In genomic region chr2:132943596-132943995, GRCm38 (mm10) we compare ENCODE assay signal across 19 mouse cellular contexts. TPM values are rescaled to one million over a fixed set of nuclear protein-coding genes. Genes with fewer than 3 reads are reported as not detected.
DNase-seq lines count a peak whose midpoint lies in the region; ATAC-seq lines count a peak whose summit lies in the region.
"Had no signal": no experiment of that assay in that cellular context is flagged by ENCODE, and none has a peak within 500 bp of the region (broad histone marks: within the 10 kb centered on the region; RNA-seq: fewer than 3 reads in every experiment).

No protein-coding gene starts in this region.

- H3K9me3 ChIP-seq in kidney, embryonic 14.5 days (ENCODE audit: control insufficient read depth, low read length) = no peaks in the 10 kb centered on the region
- H3K9me3 ChIP-seq in embryonic facial prominence, embryonic 14.5 days (ENCODE audit: control insufficient read depth, low read length) = no peaks in the 10 kb centered on the region
- H3K9me3 ChIP-seq in kidney, embryonic 16.5 days (ENCODE audit: low read length) = no peaks in the 10 kb centered on the region
- H3K9me3 ChIP-seq in stomach, embryonic 15.5 days = no peaks in the 10 kb centered on the region
- H3K9me3 ChIP-seq: forebrain, embryonic 13.5 days; hindbrain, embryonic 13.5 days; megakaryocyte, embryonic 14.5 days had no signal

- H3K9ac ChIP-seq in kidney, embryonic 14.5 days (ENCODE audit: low read depth, low read length) = no peak overlapping the region
- H3K9ac ChIP-seq in embryonic facial prominence, embryonic 14.5 days (ENCODE audit: low read depth, low read length) = no peak overlapping the region
- no peak overlapping the region for H3K9ac ChIP-seq in kidney, embryonic 16.5 days (replicated peaks; ENCODE audit: low read length)
- no peak overlapping the region for H3K9ac ChIP-seq in stomach, embryonic 15.5 days
- H3K9ac ChIP-seq: forebrain, embryonic 13.5 days; hindbrain, embryonic 13.5 days; liver, postnatal 0 days had no signal

- H3K36me3 ChIP-seq in kidney, embryonic 14.5 days (ENCODE audit: control insufficient read depth, insufficient read depth, low read length) = no peaks in the 10 kb centered on the region
- no peaks in the 10 kb centered on the region for H3K36me3 ChIP-seq in embryonic facial prominence, embryonic 14.5 days (ENCODE audit: control insufficient read depth, insufficient read depth, low read length)
- no peaks in the 10 kb centered on the region for H3K36me3 ChIP-seq in kidney, embryonic 16.5 days (ENCODE audit: insufficient read depth, low read length)
- H3K36me3 ChIP-seq in stomach, embryonic 15.5 days = no peaks in the 10 kb centered on the region
- H3K36me3 ChIP-seq: hindbrain, embryonic 13.5 days had no signal

- peak overlapping the region; percentile 21 for H3K4me2 ChIP-seq in kidney, embryonic 14.5 days (replicated peaks; ENCODE audit: low read depth, low read length)
- no peak overlapping the region; the same call in 1 of the 2 replicates for H3K4me2 ChIP-seq in embryonic facial prominence, embryonic 14.5 days (ENCODE audit: low read depth, low read length)
- peak overlapping the region; percentile 34 for H3K4me2 ChIP-seq in kidney, embryonic 16.5 days (replicated peaks; ENCODE audit: low read depth, low read length)
- H3K4me2 ChIP-seq in stomach, embryonic 15.5 days = peak overlapping the region; percentile 42
- H3K4me2 ChIP-seq: forebrain, embryonic 13.5 days; hindbrain, embryonic 13.5 days had no signal

- no peak for DNase-seq in kidney, postnatal 4 days
- DNase-seq in embryonic facial prominence, embryonic 14.5 days (ENCODE audit: low spot score) = no peak
- DNase-seq in spleen, adult 12 weeks (ENCODE audit: low spot score) = no peak
- DNase-seq in cerebellum, adult 8-10 months = no peak
- DNase-seq: cerebellum, adult 11 months; cerebellum, postnatal 36 days; gastrocnemius, postnatal 10 days; heart, adult 2 months; layer of hippocampus, postnatal 36 days; liver, postnatal 0 days; right cerebral cortex, postnatal 4 days had no signal

- H3K4me3 ChIP-seq in kidney, embryonic 14.5 days (ENCODE audit: low read length) = peak overlapping the region; percentile 6
- peak overlapping the region; percentile 10; the same call in 1 of the 2 replicates for H3K4me3 ChIP-seq in embryonic facial prominence, embryonic 14.5 days (ENCODE audit: low read depth, low read length)
- peak overlapping the region; percentile 18; the same call in 1 of the 2 replicates for H3K4me3 ChIP-seq in kidney, embryonic 16.5 days (ENCODE audit: low read length)
- H3K4me3 ChIP-seq in stomach, embryonic 15.5 days (replicated peaks) = peak overlapping the region; percentile 30
- H3K4me3 ChIP-seq: forebrain, embryonic 13.5 days; heart, adult 2 months; hindbrain, embryonic 13.5 days; megakaryocyte, embryonic 14.5 days had no signal

- H3K27ac ChIP-seq in kidney, embryonic 14.5 days (ENCODE audit: low read depth, low read length) = no peak overlapping the region
- no peak overlapping the region for H3K27ac ChIP-seq in embryonic facial prominence, embryonic 14.5 days (replicated peaks; ENCODE audit: low read depth, low read length)
- H3K27ac ChIP-seq in kidney, embryonic 16.5 days (ENCODE audit: low read length) = no peak overlapping the region
- peak overlapping the region; percentile 35; the same call in 1 of the 2 replicates for H3K27ac ChIP-seq in stomach, embryonic 15.5 days
- H3K27ac ChIP-seq: forebrain, embryonic 13.5 days; heart, adult 2 months; hindbrain, embryonic 13.5 days had no signal

- H3K27me3 ChIP-seq in kidney, embryonic 14.5 days (ENCODE audit: control insufficient read depth, insufficient read depth, low read length) = peaks cover 42% of the 10 kb centered on the region
- peaks cover 52% of the 10 kb centered on the region for H3K27me3 ChIP-seq in embryonic facial prominence, embryonic 14.5 days (replicated peaks; ENCODE audit: control insufficient read depth, insufficient read depth, low read length)
- peaks cover 46% of the 10 kb centered on the region for H3K27me3 ChIP-seq in kidney, embryonic 16.5 days (ENCODE audit: insufficient read depth, low read length)
- H3K27me3 ChIP-seq in stomach, embryonic 15.5 days (replicated peaks) = peaks cover 9% of the 10 kb centered on the region

- 40% methylated on average over 9 of the region's 9 CpGs for WGBS in kidney, embryonic 14.5 days
- WGBS in embryonic facial prominence, embryonic 14.5 days = 50% methylated on average over 9 of the region's 9 CpGs
- WGBS in kidney, embryonic 16.5 days = 28% methylated on average over 9 of the region's 9 CpGs
- WGBS in stomach, embryonic 15.5 days = 28% methylated on average over 9 of the region's 9 CpGs

- no peak for ATAC-seq in kidney, embryonic 14.5 days (ENCODE audit: low FRiP score, low TSS enrichment)
- no peak for ATAC-seq in embryonic facial prominence, embryonic 14.5 days (ENCODE audit: low read depth)
- no peak for ATAC-seq in kidney, embryonic 16.5 days (ENCODE audit: low FRiP score, low TSS enrichment)
- ATAC-seq in stomach, embryonic 15.5 days (ENCODE audit: insufficient read depth, low FRiP score, low read depth) = no peak
- ATAC-seq: forebrain, embryonic 13.5 days; liver, postnatal 0 days had no signal

- peaks cover 7% of the 10 kb centered on the region; the same call in 1 of the 2 replicates for H3K4me1 ChIP-seq in kidney, embryonic 14.5 days (ENCODE audit: control insufficient read depth, insufficient read depth, low read length)
- H3K4me1 ChIP-seq in embryonic facial prominence, embryonic 14.5 days (ENCODE audit: control insufficient read depth, insufficient read depth, low read length) = 0 out of 2 replicates have a peak, but pooled peaks cover 5% of the 10 kb centered on the region
- H3K4me1 ChIP-seq in kidney, embryonic 16.5 days (ENCODE audit: insufficient read depth, low read length) = peaks cover 7% of the 10 kb centered on the region; the same call in 1 of the 2 replicates
- no peaks in the 10 kb centered on the region for H3K4me1 ChIP-seq in stomach, embryonic 15.5 days

RNA-seq across cellular contexts. Expression of gene Fermt1, which starts 2.1 kb away (rescaled TPM):
- 12.4 and 15.9 TPM in 2 replicates for polyA plus RNA-seq in kidney, embryonic 14.5 days (2014; fragmentation: Nextera tagmentation; extraction: Ambion mirVana)
- polyA plus RNA-seq in embryonic facial prominence, embryonic 14.5 days (2014; fragmentation: Nextera tagmentation; extraction: Ambion mirVana) = 7.2 and 8.9 TPM in 2 replicates
- 13.7 and 15.8 TPM in 2 replicates for polyA plus RNA-seq in kidney, embryonic 16.5 days (2015; fragmentation: Nextera tagmentation; extraction: Ambion mirVana)
- polyA plus RNA-seq in stomach, embryonic 15.5 days (2015; fragmentation: Nextera tagmentation; extraction: Ambion mirVana) = 46.5 and 55.3 TPM in 2 replicates
- polyA plus RNA-seq: C2C12; forebrain, embryonic 13.5 days; hindbrain, embryonic 13.5 days; neural tube, embryonic 14.5 days had no signal
